Mouse (Mus musculus) lung, postnatal 10 days (tissue): Measurements from ENCODE around the gene Plrg1.

Source experiments
- DNase-seq: peaks from one replicate; pipeline ENCODE4 v3.0.0; 2021

The Plrg1 gene

GRCm38 (mm10) chr3:83055281-83056038 lies at the start of gene Plrg1:
TSS of gene Plrg1 (plus strand) at chr3:83055522.
- peak; percentile 99 for DNase-seq

GRCm38 (mm10) chr3:83007557-83007956 lies 47.8 kb upstream of the Plrg1 start, which contains the start of gene Fgg:
TSS of gene Fgg (plus strand) at chr3:83007724.
- DNase-seq = no peak

- DNase-seq = no peak
These were observed 45.0 kb upstream of the Plrg1 start for GRCm38 (mm10) chr3:83010291-83010690.

- DNase-seq = no peak
These were observed 44.2 kb upstream of the Plrg1 start for GRCm38 (mm10) chr3:83011136-83011535.

- DNase-seq = no peak
These were observed 43.8 kb upstream of the Plrg1 start for GRCm38 (mm10) chr3:83011565-83011964.

- DNase-seq = no peak
These were observed 42.7 kb upstream of the Plrg1 start for GRCm38 (mm10) chr3:83012636-83013035.

- DNase-seq = no peak
These were observed 41.4 kb upstream of the Plrg1 start for GRCm38 (mm10) chr3:83013951-83014350.

GRCm38 (mm10) chr3:83016236-83016635 lies 39.1 kb upstream of the Plrg1 start:
- DNase-seq = no peak

GRCm38 (mm10) chr3:83020387-83020786 lies 34.9 kb upstream of the Plrg1 start:
- no peak for DNase-seq

GRCm38 (mm10) chr3:83021176-83021575 lies 34.1 kb upstream of the Plrg1 start:
- DNase-seq = no peak

GRCm38 (mm10) chr3:83025036-83025435 lies 30.3 kb upstream of the Plrg1 start:
- no peak for DNase-seq

GRCm38 (mm10) chr3:83025475-83026301 lies 29.6 kb upstream of the Plrg1 start, which contains the start of gene Fga:
TSS of gene Fga (plus strand) at chr3:83026076.
- DNase-seq = no peak

- DNase-seq = no peak
These were observed 27.6 kb upstream of the Plrg1 start for GRCm38 (mm10) chr3:83027546-83028251.

GRCm38 (mm10) chr3:83030331-83030730 lies 25.0 kb upstream of the Plrg1 start:
- no peak for DNase-seq

- no peak for DNase-seq
These were observed 22.5 kb upstream of the Plrg1 start for GRCm38 (mm10) chr3:83032746-83033308.

GRCm38 (mm10) chr3:83033801-83034200 lies 21.5 kb upstream of the Plrg1 start:
- no peak for DNase-seq

GRCm38 (mm10) chr3:83038865-83039264 lies 16.5 kb upstream of the Plrg1 start:
- DNase-seq = no peak

GRCm38 (mm10) chr3:83039666-83040065 lies 15.7 kb upstream of the Plrg1 start:
- no peak for DNase-seq

GRCm38 (mm10) chr3:83042451-83042850 lies 12.9 kb upstream of the Plrg1 start:
- no peak for DNase-seq

GRCm38 (mm10) chr3:83046649-83047048 lies 8.7 kb upstream of the Plrg1 start:
- DNase-seq = no peak

GRCm38 (mm10) chr3:83049680-83050079 lies 5.6 kb upstream of the Plrg1 start, which contains the start of gene Fgb:
TSS of gene Fgb (minus strand) at chr3:83049863.
- no peak for DNase-seq

GRCm38 (mm10) chr3:83050661-83051060 lies 4.7 kb upstream of the Plrg1 start:
- DNase-seq = no peak

- DNase-seq = no peak
These were observed 3.2 kb upstream of the Plrg1 start for GRCm38 (mm10) chr3:83052102-83052501.
